Mouse (Mus musculus) kidney, adult 2 months (tissue): ENCODE results near the gene Bach2.

Source experiments
- CTCF ChIP-seq: fragments of 200-500 bp; conservative IDR thresholded peaks from 2 replicates; pipeline ENCODE4 v1.5.1; 2011; ENCODE audit warnings: low read depth, mild to moderate bottlenecking, control low read depth, low read length, moderate library complexity, mixed read lengths; ENCODE audit not compliant: insufficient read depth, insufficient read length
- POLR2A ChIP-seq: fragments of 200-500 bp; IDR thresholded peaks from one replicate; pipeline ENCODE4 v1.6.1; 2011; ENCODE audit warnings: low read depth, low read length, control low read depth

DNA sequence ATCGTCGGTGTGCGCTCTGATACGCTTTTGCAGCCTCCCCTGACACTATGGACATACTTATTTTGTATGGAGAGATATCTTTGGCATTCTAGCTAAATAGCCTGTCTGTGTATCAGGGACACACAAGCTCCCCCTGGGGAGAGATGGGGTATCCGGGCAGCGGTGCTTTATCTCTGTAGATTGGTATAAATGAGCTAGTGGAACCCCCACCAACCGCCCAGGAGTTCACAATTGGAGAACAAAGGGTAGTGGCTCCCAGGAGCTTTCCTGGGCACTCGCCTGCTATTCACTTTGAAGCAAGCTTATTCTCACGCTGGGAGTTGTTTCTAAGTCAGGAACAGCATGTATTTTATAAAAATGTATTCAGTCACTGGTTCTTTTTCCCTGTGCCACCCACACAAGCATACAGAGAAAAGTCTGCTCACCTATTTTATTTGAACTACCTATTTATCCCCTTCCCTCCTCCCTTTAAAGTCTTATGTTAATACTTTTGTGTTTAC is 291.9 kb downstream of the Bach2 start:
- TF ChIP-seq POLR2A (no peak), CTCF (no peak)
